Mouse (Mus musculus): ENCODE results near the gene Snx5. TPM values are rescaled to one million over a fixed set of nuclear protein-coding genes. Genes with fewer than 3 reads are reported as not detected.

The Snx5 gene
- polyA plus RNA-seq (2014; fragmentation: Illumina TruSeq; extraction: RNeasy Lipid Tissue Mini Kit (QIAGEN cat#74804); ENCODE audit: low read depth, low replicate concordance): 186 TPM

DNA sequence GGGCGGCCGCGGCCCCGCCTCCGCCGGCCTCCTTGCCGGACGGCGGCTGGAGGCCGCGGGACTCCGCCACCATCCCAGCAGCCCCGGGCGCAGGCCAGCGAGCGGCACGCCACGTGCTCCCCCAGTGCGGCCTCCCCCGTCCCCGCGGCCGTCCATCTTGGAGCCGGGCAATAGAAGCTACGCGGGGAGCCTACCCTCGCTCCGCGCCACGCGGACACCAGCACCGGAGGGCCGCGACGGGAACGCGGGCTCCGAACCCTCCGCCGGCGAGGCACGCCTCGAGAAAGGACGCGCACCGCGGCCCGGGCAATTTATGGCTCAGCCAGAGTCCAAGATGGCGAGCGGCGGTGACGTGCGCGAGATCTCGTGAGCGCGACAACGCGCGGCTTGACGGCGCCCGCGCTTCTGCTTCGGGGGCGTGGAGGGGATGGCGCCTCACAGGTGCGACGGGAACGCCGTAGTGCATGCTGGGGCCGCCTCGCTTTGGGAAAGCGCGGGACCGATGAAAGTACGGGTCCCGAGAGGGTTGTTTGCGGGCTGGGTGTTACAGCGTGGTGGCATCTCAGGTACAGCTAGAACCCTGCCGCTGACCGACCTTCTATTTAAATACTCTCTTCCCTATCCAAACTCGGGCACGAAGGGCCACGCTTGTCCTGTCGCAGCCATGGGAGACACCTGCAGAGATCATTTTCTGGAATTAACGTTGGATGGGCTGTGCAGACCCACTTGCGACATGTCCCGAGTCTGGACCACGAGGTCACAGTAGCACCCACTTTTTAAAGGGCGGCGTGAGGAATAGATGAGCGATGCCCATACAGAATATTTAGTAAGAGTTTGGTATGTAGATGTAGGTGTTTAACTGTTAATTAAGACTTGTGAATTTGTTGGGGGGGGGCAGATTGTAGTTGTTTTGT lies at the start of gene Snx5, which contains the start of gene Mgme1:
Snx5 (minus strand) TSS at position 400 of the 914 bp plus-strand sequence.
Mgme1 (plus strand) TSS at position 157 of the 914 bp plus-strand sequence.

Other genes with a start within 250 kb of the Snx5 start
- gene Banf2, start 237.8 kb downstream of the Snx5 start, polyA plus RNA-seq (2014; fragmentation: Illumina TruSeq; extraction: RNeasy Lipid Tissue Mini Kit (QIAGEN cat#74804); ENCODE audit: low read depth, low replicate concordance): 1.5 TPM
- 19.0 TPM for gene Mgme1, start 243 bp downstream of the Snx5 start, polyA plus RNA-seq (2014; fragmentation: Illumina TruSeq; extraction: RNeasy Lipid Tissue Mini Kit (QIAGEN cat#74804); ENCODE audit: low read depth, low replicate concordance)
- 2.9 TPM for gene Ovol2, start 61.2 kb upstream of the Snx5 start, polyA plus RNA-seq (2014; fragmentation: Illumina TruSeq; extraction: RNeasy Lipid Tissue Mini Kit (QIAGEN cat#74804); ENCODE audit: low read depth, low replicate concordance)
- 23.6 TPM for gene Kat14, start 98.1 kb upstream of the Snx5 start, polyA plus RNA-seq (2014; fragmentation: Illumina TruSeq; extraction: RNeasy Lipid Tissue Mini Kit (QIAGEN cat#74804); ENCODE audit: low read depth, low replicate concordance)
- gene Pet117, start 98.1 kb upstream of the Snx5 start, polyA plus RNA-seq (2014; fragmentation: Illumina TruSeq; extraction: RNeasy Lipid Tissue Mini Kit (QIAGEN cat#74804); ENCODE audit: low read depth, low replicate concordance): not detected